Mouse (Mus musculus) megakaryocyte, adult 5-6 weeks (primary cell): ENCODE data around the gene Sult1d1. TPM values are rescaled to one million over a fixed set of nuclear protein-coding genes. Genes with fewer than 3 reads are reported as not detected.

ENCODE experiments used
- total RNA-seq, 2 experiments: library from RNA; stranded (forward) in 1 of 2; stranded (reverse) in 1 of 2; fragments of 153-499, 151-499 nt in 1 of 2; fragments of 221-1000, 200-1000 nt in 1 of 2; gene quantifications; 2 replicates each; pipeline versions ENCODE4 v1.2.3 to v1.2.4; 2015 to 2017

Gene Sult1d1
- total RNA-seq, 2 experiments from 2014 or later = not detected

Other genes starting within 250 kb of the Sult1d1 start
- gene Ugt2a3, start 231.8 kb downstream of the Sult1d1 start, total RNA-seq (2015) = not detected in 2 replicates
- not detected in 2 replicates for gene Ugt2a3, start 231.8 kb downstream of the Sult1d1 start, total RNA-seq (2017)
- not detected in 2 replicates for gene Ugt2b38, start 144.8 kb downstream of the Sult1d1 start, total RNA-seq (2015)
- gene Ugt2b38, start 144.8 kb downstream of the Sult1d1 start, total RNA-seq (2017) = not detected in 2 replicates
- gene Ugt2a2, start 86.8 kb downstream of the Sult1d1 start, total RNA-seq (2015) = not detected in 2 replicates
- not detected in 2 replicates for gene Ugt2a2, start 86.8 kb downstream of the Sult1d1 start, total RNA-seq (2017)
- not detected in 2 replicates for gene Gm43638, start 82.2 kb downstream of the Sult1d1 start, total RNA-seq (2015)
- gene Gm43638, start 82.2 kb downstream of the Sult1d1 start, total RNA-seq (2017) = not detected in 2 replicates
- not detected in 2 replicates for gene Ugt2a1, start 78.2 kb downstream of the Sult1d1 start, total RNA-seq (2015)
- not detected in 2 replicates for gene Ugt2a1, start 78.2 kb downstream of the Sult1d1 start, total RNA-seq (2017)
- gene Sult1b1, start 30.8 kb downstream of the Sult1d1 start, total RNA-seq (2015) = not detected in 2 replicates
- not detected in 2 replicates for gene Sult1b1, start 30.8 kb downstream of the Sult1d1 start, total RNA-seq (2017)
- not detected in 2 replicates for gene Sult1e1, start 22.6 kb upstream of the Sult1d1 start, total RNA-seq (2015)
- not detected in 2 replicates for gene Sult1e1, start 22.6 kb upstream of the Sult1d1 start, total RNA-seq (2017)
- gene Csn1s1, start 97.2 kb upstream of the Sult1d1 start, total RNA-seq (2015) = not detected in 2 replicates
- gene Csn1s1, start 97.2 kb upstream of the Sult1d1 start, total RNA-seq (2017) = not detected in 2 replicates
- not detected in 2 replicates for gene Csn2, start 130.6 kb upstream of the Sult1d1 start, total RNA-seq (2015)
- not detected in 2 replicates for gene Csn2, start 130.6 kb upstream of the Sult1d1 start, total RNA-seq (2017)
- not detected in 2 replicates for gene Csn1s2a, start 205.5 kb upstream of the Sult1d1 start, total RNA-seq (2015)
- gene Csn1s2a, start 205.5 kb upstream of the Sult1d1 start, total RNA-seq (2017) = not detected in 2 replicates
- gene Csn1s2b, start 239.1 kb upstream of the Sult1d1 start, total RNA-seq (2015) = not detected in 2 replicates
- not detected in 2 replicates for gene Csn1s2b, start 239.1 kb upstream of the Sult1d1 start, total RNA-seq (2017)